Mouse (Mus musculus) ES-E14 (cell line): ENCODE data around the gene Pex26.

Experiments used
- CHD2 ChIP-seq: IDR thresholded peaks from 2 replicates; pipeline ENCODE4 v1.6.1; 2014; ENCODE audit warnings: mild to moderate bottlenecking, low read depth, low read length, inconsistent platforms
- MAFK ChIP-seq: IDR thresholded peaks from 2 replicates; pipeline ENCODE4 v1.6.1; 2014; ENCODE audit warnings: mild to moderate bottlenecking, low read depth, low read length, inconsistent platforms; ENCODE audit not compliant: insufficient read depth
- ZC3H11A ChIP-seq: IDR thresholded peaks from 2 replicates; pipeline ENCODE4 v1.6.1; 2012; ENCODE audit warnings: low read depth, mild to moderate bottlenecking, inconsistent platforms, low read length, borderline replicate concordance

DNA sequence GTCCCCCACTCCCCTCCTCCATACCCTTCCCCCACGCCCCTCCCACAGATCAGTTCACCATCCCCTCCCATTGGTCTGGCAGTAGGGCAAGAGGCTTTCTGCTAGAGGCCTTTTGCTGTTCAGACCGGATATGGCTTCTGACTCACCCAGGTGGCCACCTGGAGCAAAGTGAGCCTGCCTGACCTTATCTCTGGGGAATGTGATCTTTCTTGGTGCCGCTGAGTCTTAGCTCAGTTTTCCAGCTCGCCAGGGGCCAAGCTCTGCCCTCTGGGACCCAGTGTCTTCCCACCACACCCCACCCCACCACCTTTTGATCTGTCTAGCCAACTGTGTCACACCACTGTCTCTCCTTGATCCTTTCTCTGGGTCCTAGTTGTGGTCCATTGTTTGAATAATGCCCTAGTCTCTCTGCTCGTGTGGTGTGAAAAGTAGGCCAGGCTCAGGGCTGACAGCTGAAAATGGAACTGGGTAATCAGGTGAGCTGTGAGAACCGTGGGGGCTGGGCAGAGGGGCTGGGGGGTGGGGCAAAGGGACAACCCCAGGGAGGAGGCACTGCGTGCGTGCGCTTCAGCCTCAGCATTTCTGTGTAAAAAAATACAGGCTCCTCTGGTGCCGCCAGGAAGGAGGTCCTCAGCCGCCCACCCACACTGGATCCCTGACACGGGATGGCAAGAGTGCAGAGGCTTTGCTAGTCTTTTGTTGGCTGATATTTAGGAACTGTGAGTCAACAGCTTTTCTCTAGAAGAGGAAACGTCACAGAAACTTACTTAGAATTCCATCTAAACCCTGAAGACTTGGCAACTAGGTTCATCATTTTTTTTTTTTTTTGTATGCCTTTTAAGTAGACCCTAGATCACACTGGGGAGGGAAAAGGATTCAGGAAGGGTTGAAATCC is 10.8 kb downstream of the Pex26 start:
- no peak for TF ChIP-seq CHD2
- TF ChIP-seq MAFK = no peak
- no peak for TF ChIP-seq ZC3H11A
